Mouse (Mus musculus) C2C12 (cell line): ENCODE data around the gene Msl3l2. TPM values are rescaled to one million over a fixed set of nuclear protein-coding genes. Genes with fewer than 3 reads are reported as not detected.

Experiments
- H3K27me3 ChIP-seq: one replicate; pipeline ENCODE4 v1.6.1; 2011; ENCODE audit not compliant: control insufficient read depth, insufficient read depth, insufficient read length
- H3K36me3 ChIP-seq: one replicate; pipeline ENCODE4 v1.6.1; 2011; ENCODE audit not compliant: control insufficient read depth, insufficient read depth
- H3K4me3 ChIP-seq: one replicate; pipeline ENCODE4 v1.5.1; 2011; ENCODE audit warnings: mild to moderate bottlenecking, control low read depth; ENCODE audit not compliant: poor library complexity, insufficient read depth, severe bottlenecking
- H3K79me2 ChIP-seq: one replicate; pipeline ENCODE4 v1.6.1; 2011; ENCODE audit not compliant: control insufficient read depth, insufficient read depth
- H3K79me3 ChIP-seq: one replicate; pipeline ENCODE4 v1.6.1; 2011; ENCODE audit warnings: low read depth, control low read depth
- H3ac ChIP-seq: one replicate; pipeline ENCODE3; 2011; ENCODE audit warnings: low read depth; ENCODE audit not compliant: control insufficient read depth, insufficient read length
- CEBPB ChIP-seq: IDR thresholded peaks from one replicate; pipeline ENCODE4 v1.6.1; 2011; ENCODE audit warnings: low read depth, mild to moderate bottlenecking, control low read depth, moderate library complexity
- CTCF ChIP-seq: IDR thresholded peaks from one replicate; pipeline ENCODE4 v1.5.1; 2011; ENCODE audit not compliant: control insufficient read depth, insufficient read depth, insufficient read length
- FOSL1 ChIP-seq: IDR thresholded peaks from one replicate; pipeline ENCODE4 v1.8.0; 2011; ENCODE audit warnings: mild to moderate bottlenecking, low read length; ENCODE audit not compliant: poor library complexity, insufficient read depth, severe bottlenecking
- MAX ChIP-seq: IDR thresholded peaks from one replicate; pipeline ENCODE4 v1.6.1; 2011; ENCODE audit warnings: mild to moderate bottlenecking, control low read depth
- MYOD1 ChIP-seq: IDR thresholded peaks from one replicate; pipeline ENCODE4 v1.6.1; 2011; ENCODE audit warnings: low read depth; ENCODE audit not compliant: control insufficient read depth, insufficient read length
- MYOG ChIP-seq: IDR thresholded peaks from one replicate; pipeline ENCODE4 v1.6.1; 2011; ENCODE audit not compliant: control insufficient read depth, insufficient read length; ENCODE audit errors: extremely low read depth
- USF1 ChIP-seq: IDR thresholded peaks from one replicate; pipeline ENCODE4 v1.6.1; 2011; ENCODE audit warnings: low read depth, mild to moderate bottlenecking, control low read depth, moderate library complexity
- polyA plus RNA-seq: library from polyadenylated mRNA; unstranded; fragments of >200 nt; fragmentation: generic; extraction: Trizol; gene quantifications from one replicate; pipeline ENCODE4 v1.2.1, GENCODE M21; 2012; ENCODE audit warnings: missing spikeins

Gene Msl3l2
- polyA plus RNA-seq, 1 experiment: 1.0 TPM

DNA sequence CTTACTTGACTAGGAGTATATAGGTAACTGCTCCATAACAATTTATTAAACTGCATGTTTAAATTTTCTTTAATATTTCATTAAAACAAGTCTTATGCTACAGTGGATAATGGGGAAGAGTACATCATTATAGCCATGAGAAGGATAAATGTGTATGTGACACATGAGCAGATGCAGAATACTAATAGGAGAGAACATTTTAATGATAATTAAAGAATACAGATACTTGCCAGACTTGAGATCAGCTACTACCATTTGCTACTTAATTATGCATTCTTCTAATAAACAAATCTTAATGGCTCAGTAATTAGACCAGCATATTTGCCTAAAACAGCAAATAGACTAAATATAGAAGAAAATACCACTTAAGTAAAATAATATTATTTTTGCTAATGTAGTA, 10.0 kb upstream of the Msl3l2 start:
- TF ChIP-seq MYOD1 (no peak), CTCF (no peak), MYOG (no peak), FOSL1 (no peak), USF1 (no peak), MAX (no peak), CEBPB (no peak)
- Histone ChIP-seq H3K27me3 (no peaks in the 10 kb centered on the region), H3K36me3 (no peaks in the 10 kb centered on the region), H3ac (no peak overlapping the region), H3K79me2 (no peaks in the 10 kb centered on the region), H3K79me3 (no peaks in the 10 kb centered on the region), H3K4me3 (no peak overlapping the region)

GRCm38 (mm10) chr10:56099126-56099525, 7.6 kb upstream of the Msl3l2 start:
- Histone ChIP-seq H3ac (no peak overlapping the region), H3K79me2 (no peaks in the 10 kb centered on the region), H3K79me3 (no peaks in the 10 kb centered on the region), H3K27me3 (no peaks in the 10 kb centered on the region), H3K4me3 (no peak overlapping the region), H3K36me3 (no peaks in the 10 kb centered on the region)
- TF ChIP-seq MAX: no peak
- TF ChIP-seq MYOG: no peak
- no peak for TF ChIP-seq USF1
- TF ChIP-seq CTCF: no peak
- no peak for TF ChIP-seq FOSL1
- TF ChIP-seq MYOD1: no peak
- TF ChIP-seq CEBPB: no peak

GRCm38 (mm10) chr10:56099641-56100310, 6.9 kb upstream of the Msl3l2 start:
- Histone ChIP-seq H3ac (no peak overlapping the region), H3K27me3 (no peaks in the 10 kb centered on the region), H3K79me2 (no peaks in the 10 kb centered on the region), H3K36me3 (no peaks in the 10 kb centered on the region), H3K79me3 (no peaks in the 10 kb centered on the region), H3K4me3 (no peak overlapping the region)
- TF ChIP-seq CTCF: no peak
- TF ChIP-seq CEBPB: no peak
- TF ChIP-seq FOSL1: no peak
- TF ChIP-seq MYOG: no peak
- no peak for TF ChIP-seq MAX
- no peak for TF ChIP-seq MYOD1
- TF ChIP-seq USF1: no peak

GRCm38 (mm10) chr10:56106996-56107334, 248 bp downstream of the Msl3l2 start:
- Histone ChIP-seq H3K27me3 (no peaks in the 10 kb centered on the region), H3K79me2 (no peaks in the 10 kb centered on the region), H3K4me3 (no peak overlapping the region), H3ac (no peak overlapping the region), H3K36me3 (no peaks in the 10 kb centered on the region), H3K79me3 (no peaks in the 10 kb centered on the region)
- TF ChIP-seq MAX (no peak), MYOG (no peak), USF1 (no peak), MYOD1 (no peak)

GRCm38 (mm10) chr10:56114951-56115635, 8.4 kb downstream of the Msl3l2 start:
- H3ac ChIP-seq: peak overlapping the region; percentile 69
- TF ChIP-seq MAX (no peak), MYOG (no peak), CTCF (no peak), USF1 (no peak), MYOD1 (no peak), FOSL1 (no peak), CEBPB (no peak)

GRCm38 (mm10) chr10:56115636-56116180, 9.0 kb downstream of the Msl3l2 start:
- H3K27me3 ChIP-seq: no peaks in the 10 kb centered on the region
- H3K79me3 ChIP-seq: no peaks in the 10 kb centered on the region
- no peak overlapping the region for H3K4me3 ChIP-seq
- no peaks in the 10 kb centered on the region for H3K36me3 ChIP-seq
- TF ChIP-seq FOSL1 (no peak), USF1 (no peak), MYOG (no peak), MYOD1 (no peak), MAX (no peak), CEBPB (no peak)
- no peaks in the 10 kb centered on the region for H3K79me2 ChIP-seq
- no peak overlapping the region for H3ac ChIP-seq

More at GRCm38 (mm10) chr10:56114951-56115635, 8.4 kb downstream of the Msl3l2 start:
- Histone ChIP-seq H3K79me2 (no peaks in the 10 kb centered on the region), H3K4me3 (no peak overlapping the region), H3K79me3 (no peaks in the 10 kb centered on the region), H3K36me3 (no peaks in the 10 kb centered on the region), H3K27me3 (no peaks in the 10 kb centered on the region)
